Mouse (Mus musculus) heart, adult 18-20 months (tissue): ENCODE data around the gene Cdc45. TPM values are rescaled to one million over a fixed set of nuclear protein-coding genes. Genes with fewer than 3 reads are reported as not detected.

ENCODE experiments used
- DNase-seq, 2 experiments: peaks; one replicate each; pipeline ENCODE4 v3.0.0; 2021 to 2022; ENCODE audit warnings: mixed read lengths in 1 of 2
- total RNA-seq, 2 experiments: library from RNA; stranded (reverse); gene quantifications; 2 replicates each; pipeline ENCODE4 v1.2.3; 2021

Gene Cdc45
- total RNA-seq, 2 experiments from 2014 or later: 2.1 to 3.2 TPM

DNA sequence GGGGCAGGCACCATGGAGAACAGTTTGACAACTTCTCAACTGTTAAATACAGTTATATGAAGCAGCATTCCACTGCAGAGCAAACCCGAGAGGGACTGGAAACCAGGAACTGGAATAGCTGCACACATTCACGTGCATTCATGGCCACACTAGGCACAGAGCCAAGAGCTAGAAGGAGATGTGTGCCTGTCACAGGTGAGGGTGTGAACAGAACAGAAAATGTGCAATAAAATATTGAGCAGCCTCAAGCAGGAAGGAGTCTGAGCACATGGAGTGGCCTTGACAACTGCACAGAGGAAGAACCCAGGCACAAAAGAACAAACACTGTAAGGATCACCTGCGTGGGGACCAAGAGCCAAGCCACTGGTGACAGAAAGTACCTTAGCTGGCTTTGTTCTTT is 81.1 kb downstream of the Cdc45 start:
- no peak for DNase-seq

Other genes starting within 250 kb of the Cdc45 start
- 1 to 10 TPM; 1.1 to 1.3 TPM for gene Tbx1, start 221.3 kb downstream of the Cdc45 start, total RNA-seq
- gene Gp1bb, start 189.6 kb downstream of the Cdc45 start, total RNA-seq: under 1 TPM; 0.27 to 0.67 TPM
- gene Gm49601, start 185.6 kb downstream of the Cdc45 start, total RNA-seq: 1 to 10 TPM in 1 of 2 experiments, under 1 TPM in 1; 0.15 to 1.1 TPM
- gene Sept5, start 182.0 kb downstream of the Cdc45 start, total RNA-seq: 1 to 10 TPM; 3.9 to 4.1 TPM
- 10 to 100 TPM; 15.4 to 22.7 TPM for gene Cldn5, start 35.1 kb downstream of the Cdc45 start, total RNA-seq
- 10 to 100 TPM; 52.6 to 55.1 TPM for gene Ufd1, start 208 bp downstream of the Cdc45 start, total RNA-seq
- 10 to 100 TPM; 26.0 to 30.1 TPM for gene 2510002D24Rik, start 24.6 kb upstream of the Cdc45 start, total RNA-seq
- 1 to 10 TPM in 1 of 2 experiments, not detected in 1; 1.9 TPM for gene Gm28539, start 24.6 kb upstream of the Cdc45 start, total RNA-seq
- 10 to 100 TPM; 52.3 to 53.0 TPM for gene Mrpl40, start 64.9 kb upstream of the Cdc45 start, total RNA-seq
- 10 to 100 TPM; 19.2 to 21.6 TPM for gene Hira, start 65.0 kb upstream of the Cdc45 start, total RNA-seq